Mouse (Mus musculus): Measurements from ENCODE around the gene Mef2a. TPM values are rescaled to one million over a fixed set of nuclear protein-coding genes. Genes with fewer than 3 reads are reported as not detected.
"Not testable (repeated sequence)": the region's sequence is repeated elsewhere in the genome, so short reads cannot be mapped to it uniquely, and the experiment has no call there.

The Mef2a gene
- polyA plus RNA-seq, 1 experiment from 2014 or later = 30.7 TPM

- Histone ChIP-seq H3K27ac (no peak overlapping the region), H3K9me3 (no peaks in the 10 kb centered on the region), H3K9ac (no peak overlapping the region), H3K4me1 (replicated peaks) (no peaks in the 10 kb centered on the region), H3K4me3 (replicated peaks) (no peak overlapping the region), H3K36me3 (no peaks in the 10 kb centered on the region), H3K27me3 (replicated peaks) (no peaks in the 10 kb centered on the region), H3K4me2 (replicated peaks) (no peak overlapping the region)
- 64% methylated on average over 1 of the region's 1 CpGs for WGBS
- ATAC-seq = no peak
Observed at GRCm38 (mm10) chr7:67296419-67296818, 76.2 kb downstream of the Mef2a start.

DNA sequence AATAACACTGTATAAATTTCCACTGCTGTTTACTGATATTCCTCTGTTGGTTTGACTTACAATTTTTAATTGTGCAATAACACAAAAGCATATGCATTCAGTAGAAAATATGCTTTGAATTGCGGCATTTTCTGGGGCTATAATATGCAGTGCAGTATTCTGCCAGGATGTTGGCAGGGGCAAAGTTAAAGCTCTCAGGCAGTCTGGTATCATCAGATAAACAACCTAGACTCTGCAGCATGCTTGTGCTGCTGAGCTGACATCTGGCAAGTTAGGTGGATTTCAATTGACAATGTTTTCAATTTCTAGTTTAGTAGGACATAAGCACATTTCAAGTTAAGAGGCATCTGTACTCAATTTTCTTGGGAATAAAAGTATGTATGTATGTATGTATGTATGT is 81.3 kb downstream of the Mef2a start:
- no peaks in the 10 kb centered on the region for H3K36me3 ChIP-seq
- whole genome bisulfite sequencing = 87% methylated on average over 1 of the region's 1 CpGs
- H3K4me2 ChIP-seq (replicated peaks) = no peak overlapping the region
- H3K27ac ChIP-seq = no peak overlapping the region
- no peak overlapping the region for H3K9ac ChIP-seq
- no peaks in the 10 kb centered on the region for H3K4me1 ChIP-seq (replicated peaks)
- no peak for ATAC-seq
- H3K9me3 ChIP-seq = no peaks in the 10 kb centered on the region
- no peaks in the 10 kb centered on the region for H3K27me3 ChIP-seq (replicated peaks)
- no peak overlapping the region for H3K4me3 ChIP-seq (replicated peaks)

- Histone ChIP-seq H3K4me3 (replicated peaks) (no peak overlapping the region), H3K9me3 (no peaks in the 10 kb centered on the region), H3K36me3 (no peaks in the 10 kb centered on the region), H3K9ac (no peak overlapping the region), H3K4me2 (replicated peaks) (no peak overlapping the region), H3K27me3 (replicated peaks) (no peaks in the 10 kb centered on the region), H3K27ac (no peak overlapping the region), H3K4me1 (replicated peaks) (no peaks in the 10 kb centered on the region)
- WGBS = 66% methylated on average over 4 of the region's 4 CpGs
- ATAC-seq = peak; percentile 77
Observed at GRCm38 (mm10) chr7:67287456-67287855, 85.2 kb downstream of the Mef2a start.

GRCm38 (mm10) chr7:67283581-67283980 is 89.1 kb downstream of the Mef2a start:
- 88% methylated on average over 6 of the region's 6 CpGs for WGBS
- Histone ChIP-seq H3K9me3 (no peaks in the 10 kb centered on the region), H3K4me1 (replicated peaks) (no peaks in the 10 kb centered on the region), H3K36me3 (no peaks in the 10 kb centered on the region), H3K27me3 (replicated peaks) (no peaks in the 10 kb centered on the region), H3K27ac (no peak overlapping the region), H3K4me2 (replicated peaks) (no peak overlapping the region), H3K4me3 (replicated peaks) (no peak overlapping the region), H3K9ac (no peak overlapping the region)
- ATAC-seq = no peak

DNA sequence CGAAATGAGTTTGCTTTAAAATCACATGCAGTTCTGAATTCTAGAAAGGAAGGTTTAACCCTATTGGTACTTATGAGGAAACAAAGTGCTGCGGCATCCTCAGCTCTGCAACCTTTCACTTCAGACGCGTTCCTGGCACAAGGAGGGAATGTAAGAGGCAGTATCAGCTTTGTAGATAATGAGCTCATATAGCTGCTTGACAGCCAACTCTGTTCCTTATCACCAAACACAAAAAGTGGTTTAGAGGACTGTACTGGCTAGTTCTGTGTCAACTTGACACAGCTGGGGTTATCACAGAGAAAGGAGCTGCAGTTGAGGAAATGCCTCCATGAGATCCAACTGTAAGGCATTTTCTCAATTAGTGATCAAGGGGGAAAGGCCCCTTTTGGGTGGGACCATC is 102.2 kb downstream of the Mef2a start:
- not testable (repeated sequence) for H3K9me3 ChIP-seq; H3K4me3 ChIP-seq (replicated peaks); H3K4me2 ChIP-seq (replicated peaks); H3K27ac ChIP-seq; H3K27me3 ChIP-seq (replicated peaks); H3K4me1 ChIP-seq (replicated peaks); H3K36me3 ChIP-seq; ATAC-seq; H3K9ac ChIP-seq
- WGBS = 66% methylated on average over 4 of the region's 4 CpGs

DNA sequence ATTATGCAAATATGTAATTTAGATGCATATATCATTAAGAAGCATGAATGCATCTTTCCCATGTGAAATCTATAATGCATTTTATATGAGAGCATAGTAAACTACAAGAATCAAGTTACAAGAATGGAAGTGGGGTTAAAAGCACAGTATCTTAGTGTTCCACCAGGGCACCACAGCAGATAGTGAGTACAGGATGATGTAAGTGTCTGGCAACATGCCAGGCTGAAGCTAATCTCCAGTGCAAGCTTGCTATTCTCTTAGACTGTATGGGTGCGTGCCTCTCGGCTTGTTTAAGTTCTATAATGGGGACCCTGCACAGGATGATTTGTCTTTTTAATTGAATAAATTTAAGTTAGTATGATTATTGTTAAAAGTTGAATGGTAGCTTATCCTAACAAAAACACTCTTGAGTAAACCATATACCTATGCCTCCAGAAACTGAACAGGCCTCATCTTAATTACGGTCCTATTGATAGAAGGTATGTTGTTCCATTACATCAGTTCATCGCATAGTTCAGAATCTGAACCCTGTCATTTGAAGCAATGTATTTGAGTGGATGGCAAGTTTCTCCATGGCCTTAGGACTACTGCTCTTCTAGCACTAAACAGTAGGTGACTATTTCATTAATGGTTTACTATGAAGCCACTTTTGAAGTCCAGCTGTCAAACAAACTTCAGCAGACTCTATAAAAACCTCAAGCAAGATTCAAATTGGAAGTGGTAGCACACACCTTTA is 112.7 kb downstream of the Mef2a start:
- peak; percentile 96 for ATAC-seq
- Histone ChIP-seq H3K27ac (no peak overlapping the region), H3K4me1 (replicated peaks) (no peaks in the 10 kb centered on the region), H3K9me3 (no peaks in the 10 kb centered on the region), H3K27me3 (replicated peaks) (no peaks in the 10 kb centered on the region), H3K36me3 (peaks cover 3% of the 10 kb centered on the region; the same call in 1 of the 2 replicates), H3K4me3 (replicated peaks) (no peak overlapping the region), H3K9ac (no peak overlapping the region), H3K4me2 (replicated peaks) (no peak overlapping the region)
- WGBS = 62% methylated on average over 4 of the region's 4 CpGs

GRCm38 (mm10) chr7:67246067-67246466 is 126.6 kb downstream of the Mef2a start:
- ATAC-seq = no peak
- Histone ChIP-seq H3K36me3 (no peaks in the 10 kb centered on the region), H3K9me3 (no peaks in the 10 kb centered on the region), H3K9ac (no peak overlapping the region), H3K27me3 (replicated peaks) (no peaks in the 10 kb centered on the region), H3K27ac (no peak overlapping the region), H3K4me2 (replicated peaks) (no peak overlapping the region), H3K4me3 (replicated peaks) (no peak overlapping the region), H3K4me1 (replicated peaks) (no peaks in the 10 kb centered on the region)
- 77% methylated on average over 2 of the region's 2 CpGs for WGBS

- no peak overlapping the region for H3K27ac ChIP-seq
- no peaks in the 10 kb centered on the region for H3K4me1 ChIP-seq (replicated peaks)
- no peak overlapping the region for H3K9ac ChIP-seq
- 73% methylated on average over 1 of the region's 1 CpGs for WGBS
- H3K9me3 ChIP-seq = no peaks in the 10 kb centered on the region
- H3K36me3 ChIP-seq = no peaks in the 10 kb centered on the region
- H3K4me3 ChIP-seq (replicated peaks) = no peak overlapping the region
- no peak overlapping the region for H3K4me2 ChIP-seq (replicated peaks)
- no peak for ATAC-seq
- H3K27me3 ChIP-seq (replicated peaks) = no peaks in the 10 kb centered on the region
Observed at GRCm38 (mm10) chr7:67245255-67245654, 127.4 kb downstream of the Mef2a start.

DNA sequence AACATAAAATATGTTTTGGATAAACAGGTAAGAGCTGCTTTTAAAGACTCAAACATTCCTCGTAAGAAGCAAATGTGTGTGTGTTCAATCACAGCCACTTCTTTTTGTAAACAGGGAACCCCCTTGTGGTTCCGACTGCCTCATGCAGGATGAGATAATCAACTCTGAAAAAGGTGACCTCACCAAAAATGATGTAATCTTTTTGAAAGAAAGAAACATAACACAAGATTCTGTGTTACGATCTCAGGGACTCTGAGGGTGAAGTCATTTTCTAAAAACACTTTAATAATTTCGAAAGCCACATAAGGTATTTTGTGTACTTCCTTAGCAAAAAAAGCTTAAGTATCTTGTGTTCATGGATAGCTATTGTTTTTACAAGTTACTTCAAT is 128.8 kb downstream of the Mef2a start:
- Histone ChIP-seq H3K4me2 (replicated peaks) (no peak overlapping the region), H3K4me3 (replicated peaks) (no peak overlapping the region), H3K4me1 (replicated peaks) (no peaks in the 10 kb centered on the region), H3K27me3 (replicated peaks) (no peaks in the 10 kb centered on the region), H3K36me3 (0 out of 2 replicates have a peak, but pooled peaks cover 4% of the 10 kb centered on the region), H3K9ac (no peak overlapping the region), H3K27ac (no peak overlapping the region), H3K9me3 (no peaks in the 10 kb centered on the region)
- no peak for ATAC-seq
- 48% methylated on average over 4 of the region's 4 CpGs for WGBS

DNA sequence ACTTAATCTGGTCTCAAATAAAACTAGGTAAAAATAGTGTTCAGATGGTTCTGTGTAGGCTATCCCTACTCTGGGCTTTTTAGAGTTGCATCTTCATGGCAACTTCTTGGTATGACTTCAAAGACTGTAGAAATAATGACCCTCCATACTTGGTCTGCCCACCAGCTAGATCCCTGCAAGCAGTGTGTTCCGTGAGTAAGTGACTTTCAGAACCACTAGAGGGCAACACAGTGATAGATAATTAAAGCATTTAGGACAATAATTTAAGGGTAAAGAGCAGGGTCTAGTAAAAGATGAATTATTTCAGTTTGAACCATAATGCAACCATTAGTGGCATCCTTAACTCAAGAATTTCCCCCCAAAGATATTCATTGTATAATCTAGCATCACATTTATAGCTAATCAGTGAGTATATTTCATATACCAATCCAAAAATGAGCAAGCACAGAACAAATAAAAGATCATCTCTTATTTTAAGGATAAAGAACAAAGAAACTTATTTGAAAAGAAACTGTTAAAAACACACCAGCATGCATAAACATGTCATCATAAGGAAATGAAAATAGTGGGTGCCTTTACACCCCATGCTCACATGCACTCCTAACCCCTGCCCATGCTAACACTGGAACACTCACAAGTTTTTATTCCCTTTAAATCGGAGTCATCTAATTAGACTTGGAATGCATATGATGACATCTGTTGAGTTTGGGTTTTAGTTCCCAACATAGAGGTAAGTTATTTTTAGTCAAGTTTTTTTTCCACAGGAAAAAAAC is 129.4 kb downstream of the Mef2a start:
- H3K4me3 ChIP-seq (replicated peaks) = no peak overlapping the region
- H3K4me1 ChIP-seq (replicated peaks) = no peaks in the 10 kb centered on the region
- H3K27ac ChIP-seq = no peak overlapping the region
- ATAC-seq = no peak
- WGBS = 52% methylated on average over 2 of the region's 2 CpGs
- no peaks in the 10 kb centered on the region for H3K27me3 ChIP-seq (replicated peaks)
- H3K9me3 ChIP-seq = no peaks in the 10 kb centered on the region
- 0 out of 2 replicates have a peak, but pooled peaks cover 4% of the 10 kb centered on the region for H3K36me3 ChIP-seq
- no peak overlapping the region for H3K4me2 ChIP-seq (replicated peaks)
- H3K9ac ChIP-seq = no peak overlapping the region

DNA sequence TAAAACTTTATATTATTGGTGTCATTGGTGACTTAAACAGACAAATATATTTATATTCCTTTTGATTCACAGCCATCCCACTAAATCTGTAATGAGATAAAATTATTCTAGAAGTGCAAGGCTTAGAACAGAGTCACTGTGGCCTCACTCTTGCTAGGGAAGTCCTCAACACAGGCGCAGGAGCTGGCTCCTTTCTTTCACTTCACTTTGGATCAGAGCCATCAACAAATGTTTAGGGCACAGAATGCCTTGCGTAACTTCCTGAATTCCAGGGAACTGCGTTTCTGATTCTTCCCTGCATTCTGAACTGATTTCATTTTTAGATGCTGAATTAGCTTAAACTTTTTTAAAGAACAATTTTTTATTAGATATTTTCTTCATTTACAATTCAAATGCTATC is 130.7 kb downstream of the Mef2a start:
- no peaks in the 10 kb centered on the region for H3K9me3 ChIP-seq
- H3K4me2 ChIP-seq (replicated peaks) = no peak overlapping the region
- WGBS = 70% methylated on average over 3 of the region's 3 CpGs
- no peaks in the 10 kb centered on the region for H3K27me3 ChIP-seq (replicated peaks)
- ATAC-seq = no peak
- no peak overlapping the region for H3K4me3 ChIP-seq (replicated peaks)
- H3K9ac ChIP-seq = no peak overlapping the region
- no peak overlapping the region for H3K27ac ChIP-seq
- no peaks in the 10 kb centered on the region for H3K4me1 ChIP-seq (replicated peaks)
- H3K36me3 ChIP-seq = 0 out of 2 replicates have a peak, but pooled peaks cover 4% of the 10 kb centered on the region

- H3K27me3 ChIP-seq (replicated peaks) = no peaks in the 10 kb centered on the region
- H3K36me3 ChIP-seq = 0 out of 2 replicates have a peak, but pooled peaks cover 4% of the 10 kb centered on the region
- ATAC-seq = no peak
- WGBS = 89% methylated on average over 2 of the region's 2 CpGs
- no peak overlapping the region for H3K27ac ChIP-seq
- H3K4me3 ChIP-seq (replicated peaks) = no peak overlapping the region
- H3K9me3 ChIP-seq = no peaks in the 10 kb centered on the region
- no peak overlapping the region for H3K9ac ChIP-seq
- no peak overlapping the region for H3K4me2 ChIP-seq (replicated peaks)
- H3K4me1 ChIP-seq (replicated peaks) = no peaks in the 10 kb centered on the region
Observed at GRCm38 (mm10) chr7:67237752-67238151, 134.9 kb downstream of the Mef2a start.

- Histone ChIP-seq H3K9ac (no peak overlapping the region), H3K4me1 (replicated peaks) (no peaks in the 10 kb centered on the region), H3K4me2 (replicated peaks) (no peak overlapping the region), H3K27me3 (replicated peaks) (no peaks in the 10 kb centered on the region), H3K9me3 (no peaks in the 10 kb centered on the region), H3K27ac (no peak overlapping the region), H3K36me3 (0 out of 2 replicates have a peak, but pooled peaks cover 4% of the 10 kb centered on the region), H3K4me3 (replicated peaks) (no peak overlapping the region)
- WGBS = 81% methylated on average over 2 of the region's 2 CpGs
- no peak for ATAC-seq
Observed at GRCm38 (mm10) chr7:67236351-67236750, 136.3 kb downstream of the Mef2a start.
